Mouse (Mus musculus) thymus, postnatal 10 days (tissue): ENCODE results near the gene Gpr141.
"Not testable (repeated sequence)": the region's sequence is repeated elsewhere in the genome, so short reads cannot be mapped to it uniquely, and the experiment has no call there.

ENCODE experiments used
- DNase-seq, 2 experiments: peaks; one replicate each; pipeline ENCODE4 v3.0.0; 2021; ENCODE audit warnings: low spot score in 2 of 2

The Gpr141 gene

GRCm38 (mm10) chr13:19824071-19824470, at the start of gene Gpr141:
Gpr141 (minus strand) TSS chr13:19824257.
- DNase-seq: no peak

- DNase-seq: no peak
Measured at GRCm38 (mm10) chr13:19864241-19864640, 40.2 kb upstream of the Gpr141 start.

GRCm38 (mm10) chr13:19854629-19855333, 30.7 kb upstream of the Gpr141 start:
- no peak for DNase-seq

- DNase-seq: no peak
Measured at GRCm38 (mm10) chr13:19854049-19854448, 30.0 kb upstream of the Gpr141 start.

- no peak for DNase-seq
Measured at GRCm38 (mm10) chr13:19843448-19843847, 19.4 kb upstream of the Gpr141 start.

- no peak for DNase-seq
Measured at GRCm38 (mm10) chr13:19842707-19843106, 18.6 kb upstream of the Gpr141 start.

GRCm38 (mm10) chr13:19841615-19842014, 17.6 kb upstream of the Gpr141 start:
- DNase-seq: no peak

- no peak for DNase-seq
Measured at GRCm38 (mm10) chr13:19840206-19840605, 16.1 kb upstream of the Gpr141 start.

- DNase-seq: no peak
Measured at GRCm38 (mm10) chr13:19830560-19830959, 6.5 kb upstream of the Gpr141 start.

GRCm38 (mm10) chr13:19828095-19828494, 4.0 kb upstream of the Gpr141 start:
- DNase-seq: no peak

GRCm38 (mm10) chr13:19821639-19822038, 2.4 kb downstream of the Gpr141 start:
- no peak for DNase-seq

GRCm38 (mm10) chr13:19819926-19820325, 4.1 kb downstream of the Gpr141 start:
- DNase-seq: no peak

GRCm38 (mm10) chr13:19819243-19819642, 4.8 kb downstream of the Gpr141 start:
- no peak for DNase-seq

- no peak for DNase-seq
Measured at GRCm38 (mm10) chr13:19794942-19795341, 29.1 kb downstream of the Gpr141 start.

- no peak for DNase-seq
Measured at GRCm38 (mm10) chr13:19794486-19794885, 29.6 kb downstream of the Gpr141 start.

- no peak for DNase-seq
Measured at GRCm38 (mm10) chr13:19793761-19794160, 30.3 kb downstream of the Gpr141 start.

GRCm38 (mm10) chr13:19787946-19788345, 36.1 kb downstream of the Gpr141 start:
- DNase-seq: not testable (repeated sequence)

GRCm38 (mm10) chr13:19770163-19770562, 53.9 kb downstream of the Gpr141 start:
- no peak for DNase-seq

- no peak for DNase-seq
Measured at GRCm38 (mm10) chr13:19767202-19767601, 56.9 kb downstream of the Gpr141 start.

- no peak for DNase-seq
Measured at GRCm38 (mm10) chr13:19764276-19764675, 59.8 kb downstream of the Gpr141 start.

- no peak for DNase-seq
Measured at GRCm38 (mm10) chr13:19763211-19763610, 60.8 kb downstream of the Gpr141 start.

GRCm38 (mm10) chr13:19745741-19746140, 78.3 kb downstream of the Gpr141 start:
- no peak for DNase-seq

- DNase-seq: no peak
Measured at GRCm38 (mm10) chr13:19744536-19744935, 79.5 kb downstream of the Gpr141 start.

GRCm38 (mm10) chr13:19734597-19734996, 89.5 kb downstream of the Gpr141 start:
- no peak for DNase-seq
